Mouse (Mus musculus) G1E (cell line): ENCODE results near the gene Tsacc.

ENCODE experiments used
- CTCF ChIP-seq: IDR thresholded peaks from 2 replicates; pipeline ENCODE4 v1.5.1; 2012; ENCODE audit warnings: low read depth, low read length, inconsistent platforms, mixed read lengths
- GATA1 ChIP-seq: IDR thresholded peaks from 2 replicates; pipeline ENCODE4 v1.6.1; 2012; ENCODE audit warnings: borderline replicate concordance, low read length, inconsistent platforms, mixed read lengths
- TAL1 ChIP-seq: conservative IDR thresholded peaks from 2 replicates; pipeline ENCODE4 v1.6.1; 2012; ENCODE audit warnings: low read depth, low read length, inconsistent platforms, mixed read lengths

DNA sequence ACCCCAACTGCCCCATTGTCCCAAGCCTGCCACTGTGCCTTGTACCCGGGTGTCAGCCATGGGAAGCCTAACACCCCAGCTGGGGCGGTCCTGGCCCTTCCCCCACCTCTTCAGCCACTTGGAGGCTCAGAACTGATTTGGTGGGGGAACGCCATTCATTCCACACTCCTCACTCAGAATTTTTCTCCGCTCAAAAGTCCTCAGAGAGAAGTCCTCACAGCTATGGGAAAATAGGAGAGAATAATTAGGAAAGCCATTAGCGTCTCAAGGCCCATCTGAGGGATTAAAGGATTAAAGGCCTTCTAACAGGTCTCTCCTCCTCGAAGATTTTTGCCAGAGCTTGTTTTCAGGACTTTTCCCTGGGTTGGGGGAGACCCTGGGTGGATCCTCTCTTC, 59.6 kb downstream of the Tsacc start:
- TF ChIP-seq CTCF (no peak), GATA1 (no peak), TAL1 (no peak)
